Mouse (Mus musculus) CD8-positive naive resting alpha-beta T cell, adult 2 months (primary cell): ENCODE measurements around the gene Itgb5.

Experiments used
- DNase-seq, 2 experiments: peaks; one replicate each; pipeline ENCODE4 v3.0.0; 2022; ENCODE audit warnings: low read depth in 2 of 2, low spot score in 2 of 2

The Itgb5 gene

GRCm38 (mm10) chr16:33829301-33829831 lies at the start of gene Itgb5:
Gene Itgb5 (plus strand): TSS chr16:33829665.
- DNase-seq = no peak

GRCm38 (mm10) chr16:33781789-33782728 lies 47.4 kb upstream of the Itgb5 start:
- no peak for DNase-seq

- DNase-seq = no peak
These were observed 46.8 kb upstream of the Itgb5 start for GRCm38 (mm10) chr16:33782729-33783091.

GRCm38 (mm10) chr16:33784547-33784946 lies 44.9 kb upstream of the Itgb5 start:
- DNase-seq = no peak

- no peak for DNase-seq
These were observed 44.3 kb upstream of the Itgb5 start for GRCm38 (mm10) chr16:33785092-33785704.

GRCm38 (mm10) chr16:33786657-33787390 lies 42.6 kb upstream of the Itgb5 start:
- DNase-seq = no peak

- DNase-seq = no peak
These were observed 35.3 kb upstream of the Itgb5 start, which contains the start of gene Muc13 for GRCm38 (mm10) chr16:33793846-33794791. Gene Muc13 (plus strand): TSS chr16:33794037.

- DNase-seq = no peak
These were observed 34.4 kb upstream of the Itgb5 start for GRCm38 (mm10) chr16:33795106-33795505.

- DNase-seq = no peak
These were observed 33.6 kb upstream of the Itgb5 start for GRCm38 (mm10) chr16:33795887-33796286.

- DNase-seq = no peak
These were observed 32.7 kb upstream of the Itgb5 start for GRCm38 (mm10) chr16:33796756-33797155.

- DNase-seq = peak in 1 of 2 experiments; percentile 7
These were observed 31.6 kb upstream of the Itgb5 start for GRCm38 (mm10) chr16:33797860-33798259.

GRCm38 (mm10) chr16:33810002-33810401 lies 19.5 kb upstream of the Itgb5 start:
- DNase-seq = no peak

GRCm38 (mm10) chr16:33818413-33819165 lies 10.9 kb upstream of the Itgb5 start:
- DNase-seq = no peak

- DNase-seq = peak; percentile 64 to 81
These were observed 8.9 kb upstream of the Itgb5 start for GRCm38 (mm10) chr16:33820269-33821178.

GRCm38 (mm10) chr16:33824603-33825002 lies 4.9 kb upstream of the Itgb5 start:
- no peak for DNase-seq

- no peak for DNase-seq
These were observed 969 bp upstream of the Itgb5 start for GRCm38 (mm10) chr16:33828496-33828895.

- DNase-seq = peak in 1 of 2 experiments; percentile 24
These were observed 512 bp downstream of the Itgb5 start for GRCm38 (mm10) chr16:33829842-33830511.
